Mouse (Mus musculus) lung, postnatal 14 days (tissue): ENCODE results near the gene Abcb8.

ENCODE experiments used
- DNase-seq: peaks from one replicate; pipeline ENCODE4 v3.0.0; 2021

The Abcb8 gene

DNA sequence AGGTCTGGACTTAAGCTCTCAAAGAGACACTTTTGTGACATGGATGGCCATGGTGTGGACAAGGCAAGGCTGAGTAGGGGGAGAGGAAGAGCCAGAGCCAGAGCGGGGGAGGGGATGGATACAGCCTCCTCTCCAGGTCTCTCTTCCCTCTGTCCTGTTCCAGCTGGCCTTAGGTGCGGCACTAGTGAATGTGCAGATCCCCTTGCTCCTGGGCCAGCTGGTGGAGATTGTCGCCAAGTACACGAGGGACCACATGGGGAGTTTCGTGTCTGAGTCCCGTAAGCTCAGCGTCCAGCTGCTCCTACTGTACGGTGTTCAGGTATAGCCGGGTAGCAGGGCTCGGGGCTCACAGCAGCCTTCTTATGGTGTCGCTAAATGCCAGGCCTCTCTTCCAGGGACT is 6.9 kb downstream of the Abcb8 start:
- no peak for DNase-seq

- DNase-seq: no peak
These were observed 7.6 kb downstream of the Abcb8 start for GRCm38 (mm10) chr5:24400911-24401605.

DNA sequence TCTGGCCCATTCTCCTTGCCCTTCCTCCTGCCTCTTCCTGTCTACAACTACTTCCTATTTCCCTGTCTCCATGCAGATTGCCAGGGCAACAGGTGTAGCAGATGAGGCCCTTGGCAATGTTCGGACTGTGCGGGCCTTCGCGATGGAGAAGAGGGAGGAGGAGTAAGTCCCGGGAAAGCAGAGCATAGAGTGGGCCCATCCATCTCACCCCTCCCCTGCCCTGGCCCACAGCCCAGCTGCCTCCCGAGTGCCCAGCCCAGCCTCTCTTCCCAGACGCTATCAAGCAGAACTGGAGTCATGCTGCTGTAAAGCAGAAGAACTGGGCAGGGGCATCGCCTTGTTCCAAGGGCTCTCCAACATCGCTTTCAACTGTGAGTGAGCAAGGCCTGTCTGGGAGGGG is 8.5 kb downstream of the Abcb8 start:
- no peak for DNase-seq

GRCm38 (mm10) chr5:24404594-24405360 is 11.3 kb downstream of the Abcb8 start:
- no peak for DNase-seq

GRCm38 (mm10) chr5:24405389-24405876 is 12.0 kb downstream of the Abcb8 start:
- DNase-seq: no peak

- DNase-seq: no peak
These were observed 15.2 kb downstream of the Abcb8 start for GRCm38 (mm10) chr5:24408651-24409050.

GRCm38 (mm10) chr5:24409466-24409865 is 16.0 kb downstream of the Abcb8 start:
- DNase-seq: no peak

DNA sequence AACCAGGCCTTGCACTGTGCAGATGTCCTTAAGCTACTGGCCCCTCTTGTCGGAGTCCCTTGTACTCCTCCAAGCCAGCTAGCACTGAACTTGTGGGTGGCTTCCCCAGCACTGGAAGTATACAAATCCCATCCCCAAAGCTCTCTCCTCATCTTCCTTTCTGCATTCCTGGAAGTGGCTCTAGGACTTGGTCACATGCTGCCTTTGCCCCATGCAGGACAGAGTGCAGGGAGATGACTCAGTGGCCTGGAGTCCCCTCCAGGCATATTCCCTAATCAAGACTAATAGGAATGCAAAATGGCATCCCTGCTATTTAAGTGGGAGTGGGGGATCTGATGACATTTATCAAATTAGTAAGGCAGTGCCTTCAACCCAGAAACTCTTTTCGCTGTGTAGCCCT is 18.6 kb downstream of the Abcb8 start:
- DNase-seq: no peak

GRCm38 (mm10) chr5:24413042-24413693 is 19.7 kb downstream of the Abcb8 start, which contains the start of gene Asic3:
TSS of gene Asic3 (plus strand) at chr5:24413392.
- DNase-seq: no peak

GRCm38 (mm10) chr5:24413938-24414337 is 20.5 kb downstream of the Abcb8 start:
- no peak for DNase-seq

GRCm38 (mm10) chr5:24416222-24416736 is 22.8 kb downstream of the Abcb8 start:
- DNase-seq: peak; percentile 80

- DNase-seq: no peak
These were observed 24.1 kb downstream of the Abcb8 start for GRCm38 (mm10) chr5:24417587-24417986.

DNA sequence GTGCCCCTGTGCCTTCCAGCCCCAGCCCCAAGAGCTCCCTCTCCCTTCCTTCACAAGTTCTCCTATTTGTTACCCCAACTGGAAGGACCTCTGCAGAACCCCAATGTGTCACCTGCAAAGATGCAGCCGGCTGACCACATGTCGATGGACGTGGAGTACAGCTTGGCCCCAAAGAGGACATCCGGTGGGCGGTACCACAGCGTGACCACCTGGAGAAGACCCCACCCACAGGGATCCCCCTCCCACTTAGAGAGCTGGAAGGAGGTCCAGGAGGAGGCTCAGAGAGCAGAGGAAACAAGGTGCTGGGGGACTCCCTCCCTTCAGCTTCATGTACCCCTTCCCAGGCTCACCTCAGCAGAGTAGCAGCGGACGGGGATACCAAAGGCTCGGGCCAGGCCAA is 26.9 kb downstream of the Abcb8 start:
- no peak for DNase-seq

- peak; percentile 98 for DNase-seq
These were observed 29.9 kb downstream of the Abcb8 start, which contains the start of the genes Cdk5 and Slc4a2 for GRCm38 (mm10) chr5:24423129-24424003. TSS of gene Cdk5 (minus strand) at chr5:24423530. TSS of gene Slc4a2 (plus strand) at chr5:24423837.

DNA sequence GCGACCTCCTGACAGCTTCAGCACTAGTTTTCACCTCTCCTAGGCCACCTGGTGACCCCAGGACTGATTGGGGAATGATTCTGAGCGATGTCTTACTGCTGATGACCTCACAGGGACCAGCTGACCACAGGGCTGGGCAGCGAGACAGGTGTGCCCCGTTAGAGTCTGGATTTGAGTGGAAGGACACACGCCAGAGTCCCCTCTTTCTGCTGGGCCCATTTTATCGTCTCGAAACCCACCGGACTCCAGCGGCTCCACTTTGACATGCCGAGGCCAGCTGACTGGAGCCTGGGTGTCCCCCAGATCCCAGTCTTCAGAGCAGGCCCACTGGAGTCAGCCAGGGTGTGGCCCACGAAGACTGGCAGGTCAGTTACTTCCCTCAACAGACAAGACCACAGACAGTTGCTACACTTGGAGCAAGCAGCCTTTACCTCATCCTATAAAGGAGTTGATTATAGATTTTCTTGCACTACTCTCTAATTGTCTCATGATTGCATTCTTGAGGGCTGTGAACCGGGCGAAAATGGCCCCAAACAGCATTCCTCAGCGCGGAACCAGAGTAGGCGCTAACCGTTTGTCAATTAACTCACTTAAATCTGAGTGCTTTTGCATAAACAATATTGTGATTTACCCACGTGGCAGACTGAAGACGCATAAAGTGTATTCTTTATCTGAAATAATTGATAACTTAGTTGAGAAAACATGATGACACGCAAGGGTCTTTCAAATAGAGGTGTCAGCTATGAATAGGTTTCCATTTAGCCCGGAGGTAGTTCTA is 30.7 kb downstream of the Abcb8 start:
- peak; percentile 42 for DNase-seq

DNA sequence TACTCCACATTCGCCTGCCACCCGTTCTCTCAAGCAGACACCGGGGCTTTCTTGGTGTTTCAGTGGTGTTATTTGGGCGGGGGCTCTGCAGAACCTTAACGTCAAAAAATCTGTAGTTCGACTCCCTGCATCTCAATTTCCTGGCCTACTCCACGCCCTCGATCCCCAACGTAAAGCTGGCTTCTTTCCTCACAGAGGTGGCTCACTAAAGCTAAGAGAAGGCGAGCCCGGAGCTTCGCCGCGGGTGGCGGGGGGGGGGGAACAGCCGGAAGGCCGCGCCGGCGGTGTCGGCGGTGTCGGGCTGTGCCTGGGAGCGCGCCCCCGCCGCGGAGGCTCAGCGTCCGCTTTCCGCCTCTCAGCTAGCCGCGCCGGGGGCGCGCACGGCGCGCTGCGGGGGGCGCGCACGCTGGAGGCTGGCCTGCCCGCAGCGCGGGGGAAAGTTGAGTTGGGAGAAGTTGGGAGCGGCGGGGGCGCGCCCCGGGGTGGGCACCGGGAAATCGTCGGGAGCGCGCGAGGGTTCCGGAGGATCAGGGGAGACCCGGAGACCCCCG is 31.5 kb downstream of the Abcb8 start:
- DNase-seq: peak; percentile 86

GRCm38 (mm10) chr5:24425421-24426036 is 32.1 kb downstream of the Abcb8 start:
- DNase-seq: peak; percentile 56

DNA sequence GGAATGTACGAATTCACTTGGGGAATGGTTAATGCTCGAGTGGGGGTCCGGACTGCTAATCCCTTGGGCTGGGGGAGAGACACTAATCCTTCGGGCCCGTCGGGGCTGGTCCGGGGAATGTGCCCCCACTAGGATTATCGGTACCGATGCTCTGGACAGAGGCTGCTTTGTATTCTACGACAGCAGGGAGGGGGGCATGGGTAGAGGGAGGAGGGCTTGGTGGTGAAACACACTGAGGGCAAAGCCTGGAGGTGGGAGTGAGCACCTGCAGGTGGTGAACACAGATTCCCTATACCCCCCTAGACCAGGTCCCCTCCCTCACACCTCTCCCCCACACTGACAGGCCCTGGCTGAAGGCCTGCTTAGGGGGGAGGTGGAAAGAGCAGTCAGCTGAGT is 32.6 kb downstream of the Abcb8 start:
- DNase-seq: no peak

DNA sequence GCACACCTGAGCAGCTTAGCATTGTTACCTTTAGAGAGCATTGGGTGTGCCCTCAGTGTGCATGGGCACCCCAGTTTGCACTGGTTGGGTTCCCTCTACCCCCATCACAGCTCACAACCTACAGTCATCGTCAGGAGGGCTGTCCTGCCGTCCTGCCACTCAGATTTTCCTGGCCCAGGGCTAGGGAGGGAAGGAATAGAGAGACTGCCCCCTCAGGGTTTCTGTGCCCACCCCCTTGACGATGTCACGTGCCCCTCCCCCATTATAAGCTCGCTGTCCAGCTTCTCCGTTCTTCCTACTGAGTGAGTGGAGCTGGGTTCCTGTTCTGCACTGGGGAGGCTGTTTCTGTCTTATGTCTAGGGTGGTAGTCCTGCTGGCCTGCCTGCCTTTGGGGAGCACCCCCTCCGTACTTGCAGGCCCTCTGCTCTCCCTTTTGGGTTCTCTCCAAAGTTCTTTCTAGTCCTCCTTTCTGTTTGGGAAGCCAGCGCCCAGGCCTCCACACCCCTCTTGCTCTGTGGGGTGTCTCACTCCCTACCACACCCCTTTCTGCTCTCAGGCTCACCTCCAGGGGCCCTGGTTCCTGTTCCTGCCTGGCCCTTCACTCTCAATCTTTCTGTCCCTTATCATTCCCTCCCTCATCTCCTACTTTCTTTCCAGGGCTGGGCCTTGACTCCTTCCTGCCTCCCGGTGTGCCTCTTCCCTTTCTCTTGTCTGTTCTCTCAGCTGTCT is 33.3 kb downstream of the Abcb8 start:
- no peak for DNase-seq

DNA sequence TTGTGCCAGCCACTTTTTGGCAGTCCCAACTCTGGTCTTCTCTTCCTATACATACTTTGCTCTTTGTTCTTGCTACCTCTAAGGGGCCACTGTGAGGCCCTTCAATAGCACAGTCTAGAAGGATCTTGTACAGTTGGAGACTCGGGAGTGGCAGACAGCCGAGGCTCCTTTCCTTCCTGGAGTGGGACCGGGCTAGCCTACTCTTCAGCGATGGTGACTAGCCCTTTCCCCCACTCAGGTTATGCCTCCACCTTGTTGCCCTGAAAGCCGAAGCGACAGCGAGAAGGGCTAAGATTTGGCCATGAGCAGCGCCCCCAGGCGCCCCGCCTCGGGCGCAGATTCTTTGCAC is 33.8 kb downstream of the Abcb8 start:
- no peak for DNase-seq
